Comparison of ENCODE assay signal across 8 mouse cellular contexts in genomic region chr6:124863125-124863657, GRCm38 (mm10). TPM values are rescaled to one million over a fixed set of nuclear protein-coding genes. Genes with fewer than 3 reads are reported as not detected.
DNase-seq lines count a peak whose midpoint lies in the region; ATAC-seq and TF ChIP-seq lines count a peak whose summit lies in the region.

No protein-coding gene starts in this region.

- no peak for TF ChIP-seq CTCF in liver, postnatal 0 days (IDR thresholded peaks at IDR 0.05; ENCODE audit: low read depth)

- no peaks in the 10 kb centered on the region for H3K9me3 ChIP-seq in kidney, embryonic 14.5 days (ENCODE audit: control insufficient read depth, low read length)
- no peaks in the 10 kb centered on the region for H3K9me3 ChIP-seq in forebrain, embryonic 13.5 days (replicated peaks)
- H3K9me3 ChIP-seq in liver, postnatal 0 days (ENCODE audit: low read length): no peaks in the 10 kb centered on the region

- peaks cover 6% of the 10 kb centered on the region for H3K27me3 ChIP-seq in kidney, embryonic 14.5 days (ENCODE audit: control insufficient read depth, insufficient read depth, low read length)
- no peaks in the 10 kb centered on the region for H3K27me3 ChIP-seq in forebrain, embryonic 13.5 days
- peaks cover 64% of the 10 kb centered on the region for H3K27me3 ChIP-seq in liver, postnatal 0 days (ENCODE audit: insufficient read depth, low read length)

- H3K36me3 ChIP-seq in kidney, embryonic 14.5 days (ENCODE audit: control insufficient read depth, insufficient read depth, low read length): no peaks in the 10 kb centered on the region
- peaks cover 6% of the 10 kb centered on the region; the same call in 1 of the 2 replicates for H3K36me3 ChIP-seq in forebrain, embryonic 13.5 days (ENCODE audit: poor library complexity, severe bottlenecking)
- H3K36me3 ChIP-seq in liver, postnatal 0 days (replicated peaks; ENCODE audit: insufficient read depth, low read length): no peaks in the 10 kb centered on the region

- no peak for DNase-seq in kidney, postnatal 14 days
- DNase-seq in brain, adult 2 months (ENCODE audit: low read depth, low spot score): peak; percentile 59
- no peak for DNase-seq in liver, postnatal 0 days
- no peak for DNase-seq in adrenal gland, adult 2 months
- no peak for DNase-seq in frontal cortex, postnatal 14 days (ENCODE audit: low spot score in 2 of 2)
- no peak for DNase-seq in urinary bladder, postnatal 36 days (ENCODE audit: low spot score in 2 of 2)

- ATAC-seq in kidney, embryonic 14.5 days (ENCODE audit: low FRiP score, low TSS enrichment): peak; percentile 22; the same call in 1 of the 2 replicates
- ATAC-seq in forebrain, embryonic 13.5 days: peak; percentile 28
- ATAC-seq in liver, postnatal 0 days: peak; percentile 28; the same call in 1 of the 2 replicates

- 0% methylated on average over 16 of the region's 16 CpGs for WGBS in kidney, embryonic 14.5 days
- under 1% methylated on average over 16 of the region's 16 CpGs for whole genome bisulfite sequencing in forebrain, embryonic 13.5 days
- WGBS in liver, postnatal 0 days (ENCODE audit: insufficient replicate concordance): 2% methylated on average over 7 of the region's 16 CpGs

- peak overlapping the region; percentile 65 for H3K9ac ChIP-seq in kidney, embryonic 14.5 days (ENCODE audit: low read depth, low read length)
- peak overlapping the region; percentile 76 for H3K9ac ChIP-seq in forebrain, embryonic 13.5 days
- H3K9ac ChIP-seq in liver, postnatal 0 days (replicated peaks): no peak overlapping the region; the same call in 1 of the 2 replicates

- peaks cover 25% of the 10 kb centered on the region for H3K4me1 ChIP-seq in kidney, embryonic 14.5 days (ENCODE audit: control insufficient read depth, insufficient read depth, low read length)
- peaks cover 62% of the 10 kb centered on the region for H3K4me1 ChIP-seq in forebrain, embryonic 13.5 days
- H3K4me1 ChIP-seq in liver, postnatal 0 days (ENCODE audit: insufficient read depth): peaks cover 9% of the 10 kb centered on the region

- H3K4me3 ChIP-seq in kidney, embryonic 14.5 days (ENCODE audit: low read length): peak overlapping the region; percentile 52
- peak overlapping the region; percentile 62 for H3K4me3 ChIP-seq in forebrain, embryonic 13.5 days
- peak overlapping the region; percentile 45 for H3K4me3 ChIP-seq in liver, postnatal 0 days (ENCODE audit: low read depth, low read length)

- H3K27ac ChIP-seq in kidney, embryonic 14.5 days (ENCODE audit: low read depth, low read length): no peak overlapping the region
- peak overlapping the region; percentile 86 for H3K27ac ChIP-seq in forebrain, embryonic 13.5 days
- H3K27ac ChIP-seq in liver, postnatal 0 days (ENCODE audit: low read depth): no peak overlapping the region

- TF ChIP-seq EP300 in liver, postnatal 0 days (IDR thresholded peaks at IDR 0.05; ENCODE audit: low read depth): no peak

- H3K4me2 ChIP-seq in kidney, embryonic 14.5 days (replicated peaks; ENCODE audit: low read depth, low read length): peak overlapping the region; percentile 90
- peak overlapping the region; percentile 69 for H3K4me2 ChIP-seq in forebrain, embryonic 13.5 days
- H3K4me2 ChIP-seq in liver, postnatal 0 days (ENCODE audit: low read depth, low read length): peak overlapping the region; percentile 82

RNA-seq across cellular contexts. Expression of gene Gpr162, which starts 0.6 kb away (rescaled TPM):
- polyA plus RNA-seq in kidney, embryonic 14.5 days (2014; fragmentation: Nextera tagmentation; extraction: Ambion mirVana): 0.55 and 1.1 TPM in 2 replicates
- 11.7 and 13.4 TPM in 2 replicates for polyA plus RNA-seq in forebrain, embryonic 13.5 days (2015; fragmentation: Nextera tagmentation; extraction: Ambion mirVana)
- 0.04 and 0.08 TPM in 2 replicates for polyA plus RNA-seq in liver, postnatal 0 days (2015; fragmentation: Nextera tagmentation; extraction: Ambion mirVana)
- 1 to 10 TPM; 1.1 to 2.5 TPM for total RNA-seq in adrenal gland, adult 2 months (2021)
- 1.9 and 2.4 TPM in 2 replicates for polyA plus RNA-seq in adrenal gland, adult 2 months (2012; rRNA removed)

RNA-seq across cellular contexts. Expression of gene P3h3, which starts 5.6 kb away (rescaled TPM):
- 25.8 and 29.5 TPM in 2 replicates for polyA plus RNA-seq in kidney, embryonic 14.5 days (2014; fragmentation: Nextera tagmentation; extraction: Ambion mirVana)
- 11.4 and 12.4 TPM in 2 replicates for polyA plus RNA-seq in forebrain, embryonic 13.5 days (2015; fragmentation: Nextera tagmentation; extraction: Ambion mirVana)
- polyA plus RNA-seq in liver, postnatal 0 days (2015; fragmentation: Nextera tagmentation; extraction: Ambion mirVana): 0.80 and 0.88 TPM in 2 replicates
- total RNA-seq in adrenal gland, adult 2 months (2021): 10 to 100 TPM; 16.8 to 23.6 TPM
- 42.6 and 48.6 TPM in 2 replicates for polyA plus RNA-seq in adrenal gland, adult 2 months (2012; rRNA removed)

RNA-seq across cellular contexts. Expression of gene Gnb3, which starts 23.1 kb away (rescaled TPM):
- 0.84 and 1.3 TPM in 2 replicates for polyA plus RNA-seq in kidney, embryonic 14.5 days (2014; fragmentation: Nextera tagmentation; extraction: Ambion mirVana)
- polyA plus RNA-seq in forebrain, embryonic 13.5 days (2015; fragmentation: Nextera tagmentation; extraction: Ambion mirVana): 0.46 and 0.74 TPM in 2 replicates
- 0.19 TPM in 1 of 2 replicates, not detected in the other for polyA plus RNA-seq in liver, postnatal 0 days (2015; fragmentation: Nextera tagmentation; extraction: Ambion mirVana)
- total RNA-seq in adrenal gland, adult 2 months (2021): 10 to 100 TPM in 1 of 2 experiments, 1 to 10 TPM in 1; 6.7 to 12.2 TPM
- polyA plus RNA-seq in adrenal gland, adult 2 months (2012; rRNA removed): 9.2 and 11.9 TPM in 2 replicates

RNA-seq across cellular contexts. Expression of gene Cd4, which starts 24.8 kb away (rescaled TPM):
- 0.16 TPM in 1 of 2 replicates, not detected in the other for polyA plus RNA-seq in kidney, embryonic 14.5 days (2014; fragmentation: Nextera tagmentation; extraction: Ambion mirVana)
- polyA plus RNA-seq in forebrain, embryonic 13.5 days (2015; fragmentation: Nextera tagmentation; extraction: Ambion mirVana): 0.08 TPM in 2 replicates
- 0.14 and 0.24 TPM in 2 replicates for polyA plus RNA-seq in liver, postnatal 0 days (2015; fragmentation: Nextera tagmentation; extraction: Ambion mirVana)
- total RNA-seq in adrenal gland, adult 2 months (2021): under 1 TPM; 0.31 to 0.55 TPM
- 0.52 and 0.61 TPM in 2 replicates for polyA plus RNA-seq in adrenal gland, adult 2 months (2012; rRNA removed)

RNA-seq across cellular contexts. Expression of gene Cdca3, which starts 33.8 kb away (rescaled TPM):
- 201 and 232 TPM in 2 replicates for polyA plus RNA-seq in kidney, embryonic 14.5 days (2014; fragmentation: Nextera tagmentation; extraction: Ambion mirVana)
- 207 and 217 TPM in 2 replicates for polyA plus RNA-seq in forebrain, embryonic 13.5 days (2015; fragmentation: Nextera tagmentation; extraction: Ambion mirVana)
- 96.4 and 98.3 TPM in 2 replicates for polyA plus RNA-seq in liver, postnatal 0 days (2015; fragmentation: Nextera tagmentation; extraction: Ambion mirVana)
- 1 to 10 TPM; 2.2 to 3.9 TPM for total RNA-seq in adrenal gland, adult 2 months (2021)
- polyA plus RNA-seq in adrenal gland, adult 2 months (2012; rRNA removed): 5.9 and 8.6 TPM in 2 replicates
